Mouse (Mus musculus) 416B (cell line): ENCODE measurements around the gene 1700029J07Rik.
A peak's percentile ranks its signal among the peaks of the same experiment; 100 is the strongest.

Source experiments
- DNase-seq: peaks from one replicate; pipeline ENCODE4 v3.0.0; 2011; ENCODE audit warnings: low read depth

The 1700029J07Rik gene

GRCm38 (mm10) chr8:45950622-45951021, 24.4 kb downstream of the 1700029J07Rik start:
- no peak for DNase-seq

DNA sequence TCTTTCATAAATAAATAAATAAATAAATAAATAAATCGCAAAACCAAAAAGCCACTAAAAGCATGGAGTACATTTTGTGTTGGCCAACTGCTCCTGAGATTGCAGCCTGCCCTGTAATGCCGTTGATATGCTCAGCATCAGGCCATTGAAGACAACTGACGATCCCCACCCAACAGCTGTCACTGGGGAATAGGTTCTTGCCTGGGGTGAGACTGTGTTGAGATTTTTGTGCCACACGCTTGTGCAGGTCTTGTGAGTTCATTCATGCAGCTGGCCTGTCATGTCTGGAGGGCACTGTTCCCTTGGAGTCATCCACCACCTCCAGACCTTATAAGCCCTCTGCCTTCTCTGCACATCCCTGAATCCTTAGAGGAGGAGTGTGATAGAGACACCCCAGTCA, 28.8 kb downstream of the 1700029J07Rik start:
- DNase-seq: no peak

DNA sequence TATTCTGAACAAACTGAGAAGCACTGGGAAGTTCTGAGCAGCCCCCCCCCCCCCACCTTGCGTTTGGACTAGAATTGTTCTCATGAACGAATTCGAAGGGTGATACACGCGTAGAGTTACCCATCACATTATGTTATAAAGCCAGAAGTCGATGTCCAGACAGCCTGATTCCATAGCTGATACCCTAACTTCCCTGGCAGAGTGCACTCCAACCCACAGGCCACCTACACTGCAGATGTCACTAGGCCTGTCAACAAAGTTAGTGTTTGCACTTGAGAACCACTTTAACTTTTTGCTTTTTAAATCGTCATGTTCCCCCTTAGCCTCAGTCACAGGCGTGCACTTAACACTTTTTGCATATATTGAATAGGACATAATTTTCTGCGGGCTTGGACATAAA, 38.1 kb downstream of the 1700029J07Rik start:
- DNase-seq: no peak

- DNase-seq: peak; percentile 84
Measured at GRCm38 (mm10) chr8:45934582-45935014, 40.5 kb downstream of the 1700029J07Rik start, which contains the start of gene Ccdc110. TSS of gene Ccdc110 (plus strand) at chr8:45934619.

GRCm38 (mm10) chr8:45922116-45922515, 52.9 kb downstream of the 1700029J07Rik start:
- DNase-seq: no peak

DNA sequence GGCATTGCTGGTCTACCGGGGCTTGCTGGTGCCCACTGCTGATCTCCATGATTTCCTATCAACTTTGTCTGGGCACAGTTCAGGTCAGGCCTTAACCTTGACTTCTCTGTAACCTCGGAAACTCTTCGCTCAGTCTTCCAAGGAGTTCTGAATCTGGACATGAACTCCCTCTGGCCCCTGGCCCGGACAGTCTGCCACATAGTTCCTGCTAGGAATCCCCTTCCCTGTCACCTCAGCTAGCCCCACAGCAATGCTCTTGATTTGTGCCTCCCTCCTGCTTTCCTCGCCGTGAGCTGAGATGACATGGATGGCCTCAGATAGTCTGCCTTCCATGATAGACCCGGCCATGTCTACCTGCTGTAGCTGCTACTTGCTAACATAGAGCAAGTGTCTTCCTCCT, 54.7 kb downstream of the 1700029J07Rik start:
- DNase-seq: no peak

- DNase-seq: no peak
Measured at GRCm38 (mm10) chr8:45918891-45919290, 56.2 kb downstream of the 1700029J07Rik start.

GRCm38 (mm10) chr8:45917040-45917679, 57.9 kb downstream of the 1700029J07Rik start:
- DNase-seq: no peak

DNA sequence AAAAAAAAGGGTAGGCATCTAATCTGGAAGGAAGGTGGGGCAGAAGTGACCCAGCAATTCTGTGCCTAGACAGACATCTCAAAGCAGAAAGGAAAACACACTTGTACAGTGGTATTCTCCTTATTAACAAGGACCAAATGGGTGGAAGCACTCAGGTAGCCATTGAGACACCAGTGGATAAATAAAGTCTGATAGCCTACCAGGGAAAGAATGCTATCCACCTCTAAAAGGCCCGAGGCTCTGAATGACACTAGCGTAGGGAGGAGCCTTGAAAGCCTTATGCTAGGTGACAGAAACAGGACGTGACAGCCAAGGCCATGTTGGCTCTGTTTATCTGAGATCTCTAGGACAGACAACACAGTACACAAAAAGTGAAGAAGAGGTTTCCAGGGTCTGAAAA, 58.6 kb downstream of the 1700029J07Rik start:
- DNase-seq: no peak

GRCm38 (mm10) chr8:45913707-45914106, 61.3 kb downstream of the 1700029J07Rik start:
- no peak for DNase-seq

DNA sequence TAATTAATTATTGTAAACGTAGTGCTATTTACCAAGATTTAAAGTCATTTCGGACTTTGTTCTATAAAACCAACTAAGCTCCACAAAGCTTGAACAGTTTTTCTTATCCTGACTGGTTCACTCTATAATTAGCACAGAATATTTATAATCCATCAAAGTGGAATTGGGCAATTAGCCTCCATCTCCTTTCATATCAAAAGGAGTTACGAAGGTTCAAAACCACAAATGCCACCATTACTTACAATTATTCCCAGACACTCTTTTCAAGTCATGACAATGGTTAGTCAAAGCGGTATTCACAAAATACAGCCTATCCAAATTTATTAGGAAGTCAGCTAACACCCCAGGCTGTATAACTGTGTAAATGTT, 68.8 kb downstream of the 1700029J07Rik start:
- no peak for DNase-seq

- no peak for DNase-seq
Measured at GRCm38 (mm10) chr8:45905591-45906250, 69.3 kb downstream of the 1700029J07Rik start.

GRCm38 (mm10) chr8:45903659-45904058, 71.4 kb downstream of the 1700029J07Rik start:
- no peak for DNase-seq
